Mouse (Mus musculus) testis, adult 2 months (tissue): ENCODE data around the gene Ryr3. TPM values are rescaled to one million over a fixed set of nuclear protein-coding genes. Genes with fewer than 3 reads are reported as not detected.

ENCODE experiments used
- H3K27ac ChIP-seq: fragments of 200-500 bp; 2 replicates; pipeline ENCODE4 v1.5.1; 2012; ENCODE audit warnings: low read depth, low read length; ENCODE audit not compliant: control insufficient read depth, insufficient read depth
- H3K27me3 ChIP-seq: fragments of 200-500 bp; 2 replicates; pipeline ENCODE4 v1.6.1; 2012; ENCODE audit warnings: mild to moderate bottlenecking, low read length, moderate library complexity; ENCODE audit not compliant: control insufficient read depth, insufficient read depth
- H3K36me3 ChIP-seq: fragments of 200-500 bp; 2 replicates; pipeline ENCODE4 v1.6.1; 2012; ENCODE audit warnings: mild to moderate bottlenecking, low read length; ENCODE audit not compliant: control insufficient read depth, insufficient read depth
- H3K4me1 ChIP-seq: fragments of 200-500 bp; 2 replicates; pipeline ENCODE4 v1.6.1; 2012; ENCODE audit warnings: low read length; ENCODE audit not compliant: control insufficient read depth, insufficient read depth
- H3K4me3 ChIP-seq: fragments of 200-500 bp; 2 replicates; pipeline ENCODE4 v1.5.1; 2012; ENCODE audit warnings: low read depth, mild to moderate bottlenecking, low read length, moderate library complexity, mixed read lengths; ENCODE audit not compliant: control insufficient read depth
- CTCF ChIP-seq: fragments of 200-500 bp; IDR thresholded peaks from 2 replicates; pipeline ENCODE4 v1.5.1; 2012; ENCODE audit warnings: low read depth, mild to moderate bottlenecking, inconsistent platforms, low read length, moderate library complexity; ENCODE audit not compliant: control insufficient read depth, insufficient read depth, insufficient replicate concordance
- POLR2A ChIP-seq: fragments of 200-500 bp; IDR thresholded peaks from 2 replicates; pipeline ENCODE4 v1.6.1; 2012; ENCODE audit warnings: low read depth, mild to moderate bottlenecking, inconsistent platforms, low read length, moderate library complexity; ENCODE audit not compliant: control insufficient read depth
- polyA plus RNA-seq: library from polyadenylated mRNA; depleted of rRNA; stranded (reverse); fragments of >200 nt; gene quantifications from 2 replicates; pipeline ENCODE4 v1.2.3, GENCODE M21; 2012

The Ryr3 gene
- polyA plus RNA-seq, 1 experiment: 2.6 TPM

DNA sequence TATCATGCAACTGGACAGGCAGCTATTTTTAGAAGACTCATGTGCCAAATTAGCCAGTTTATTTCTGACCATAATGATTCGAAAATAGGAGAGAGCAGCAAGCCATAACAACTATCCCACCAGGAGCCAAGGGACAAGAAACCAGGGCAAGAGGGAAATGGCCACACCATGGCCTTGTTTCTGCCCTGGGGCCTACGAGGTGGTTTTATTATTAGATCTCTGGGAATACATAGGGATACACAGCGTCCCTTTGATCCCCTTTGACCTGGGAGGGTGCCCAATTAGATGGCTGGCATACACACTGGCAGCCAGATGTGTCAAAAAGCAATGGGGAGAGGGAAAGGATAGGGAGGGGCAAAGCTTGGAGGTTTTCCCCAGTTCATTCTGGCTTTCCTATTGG lies 563.1 kb downstream of the Ryr3 start:
- no peaks in the 10 kb centered on the region for H3K27me3 ChIP-seq
- no peaks in the 10 kb centered on the region for H3K36me3 ChIP-seq
- H3K4me1 ChIP-seq: no peaks in the 10 kb centered on the region
- H3K4me3 ChIP-seq: no peak overlapping the region
- no peak for TF ChIP-seq CTCF
- no peak for TF ChIP-seq POLR2A
- H3K27ac ChIP-seq: no peak overlapping the region

DNA sequence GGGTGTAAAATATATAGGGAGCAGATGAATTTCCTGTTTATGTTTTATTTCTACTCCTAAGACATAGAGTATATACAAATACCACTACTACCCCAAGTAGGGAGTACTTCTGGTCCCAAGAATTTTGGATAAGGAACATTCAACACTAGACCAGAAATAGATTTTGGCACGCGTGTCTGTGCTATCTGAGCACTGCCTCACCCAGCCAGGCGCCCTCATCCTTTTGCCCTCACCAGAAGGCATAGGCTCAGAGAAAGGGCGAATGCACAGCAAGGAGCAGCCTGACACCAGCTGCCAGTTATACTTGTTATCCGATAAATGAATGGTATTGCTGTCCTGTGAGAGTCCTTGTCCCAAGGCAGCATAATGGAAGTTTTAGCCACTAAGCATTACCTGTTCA lies 579.7 kb downstream of the Ryr3 start:
- Histone ChIP-seq H3K4me3 (no peak overlapping the region), H3K36me3 (no peaks in the 10 kb centered on the region), H3K27me3 (no peaks in the 10 kb centered on the region), H3K4me1 (no peaks in the 10 kb centered on the region), H3K27ac (no peak overlapping the region)
- TF ChIP-seq POLR2A: no peak
- TF ChIP-seq CTCF: no peak

DNA sequence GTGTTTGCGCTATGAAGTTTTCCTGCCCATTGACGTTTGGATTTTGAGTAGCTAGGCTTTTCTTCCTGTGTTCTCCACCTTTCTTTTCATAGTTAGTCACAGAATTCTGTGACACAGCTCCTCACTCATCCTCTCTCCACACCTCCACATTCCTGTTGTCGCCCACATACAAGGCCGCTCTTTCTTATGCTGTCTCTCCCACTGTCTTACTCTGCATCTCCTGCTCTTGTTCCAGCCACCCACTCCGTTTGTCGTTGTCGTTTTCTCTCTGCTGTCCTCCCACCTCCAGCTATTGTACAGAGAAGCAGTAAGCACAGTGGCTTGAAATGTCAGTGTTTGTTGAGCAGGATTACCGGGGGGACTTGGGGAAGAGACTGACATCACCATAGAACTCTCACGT lies 584.4 kb downstream of the Ryr3 start:
- Histone ChIP-seq H3K36me3 (no peaks in the 10 kb centered on the region), H3K4me3 (no peak overlapping the region), H3K27me3 (no peaks in the 10 kb centered on the region), H3K4me1 (no peaks in the 10 kb centered on the region), H3K27ac (no peak overlapping the region)
- TF ChIP-seq POLR2A (no peak), CTCF (no peak)

DNA sequence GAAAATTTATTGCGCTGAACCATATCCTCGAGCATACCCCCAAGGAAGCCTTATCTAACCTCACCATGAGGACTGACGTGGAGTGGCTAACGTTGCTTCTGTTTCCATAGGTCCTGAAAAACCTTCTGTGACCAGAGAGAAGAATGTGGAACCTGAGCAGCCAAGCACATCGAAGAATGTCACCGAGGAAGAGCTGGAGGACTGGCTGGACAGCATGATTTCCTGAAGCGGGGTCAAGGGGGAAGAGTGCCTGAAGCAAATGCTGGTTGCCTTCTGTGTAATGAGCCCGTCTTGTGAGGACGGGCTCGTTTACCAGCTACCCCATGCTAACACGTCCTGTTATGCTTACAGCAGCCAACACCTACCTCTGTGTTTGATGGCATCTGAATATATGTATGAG lies 586.2 kb downstream of the Ryr3 start:
- TF ChIP-seq POLR2A (no peak), CTCF (no peak)
- no peak overlapping the region for H3K27ac ChIP-seq
- no peaks in the 10 kb centered on the region for H3K27me3 ChIP-seq
- no peaks in the 10 kb centered on the region for H3K4me1 ChIP-seq
- H3K4me3 ChIP-seq: no peak overlapping the region
- no peaks in the 10 kb centered on the region for H3K36me3 ChIP-seq

DNA sequence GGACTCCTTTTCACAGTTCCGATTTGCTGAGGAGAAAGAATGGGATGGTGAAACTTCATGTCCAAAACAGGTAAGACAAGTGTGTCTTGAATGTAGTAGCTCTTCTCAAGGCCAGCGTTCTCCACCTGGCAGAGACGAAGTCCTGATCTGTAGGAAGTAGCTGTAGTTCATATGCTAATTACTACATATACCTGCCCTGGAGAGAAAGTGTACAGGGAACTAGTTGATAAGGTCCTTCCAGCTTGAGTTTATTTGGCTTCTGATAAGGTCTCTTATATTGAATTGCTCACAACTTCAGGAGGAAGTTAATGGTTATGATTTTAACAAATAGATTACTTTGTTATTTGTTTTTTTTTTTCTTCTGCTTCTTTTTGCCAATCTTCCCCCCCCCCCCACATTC lies 591.7 kb downstream of the Ryr3 start:
- Histone ChIP-seq H3K27me3 (no peaks in the 10 kb centered on the region), H3K4me3 (no peak overlapping the region), H3K4me1 (peaks cover 3% of the 10 kb centered on the region; the same call in 1 of the 2 replicates), H3K27ac (no peak overlapping the region), H3K36me3 (no peaks in the 10 kb centered on the region)
- no peak for TF ChIP-seq CTCF
- TF ChIP-seq POLR2A: no peak

DNA sequence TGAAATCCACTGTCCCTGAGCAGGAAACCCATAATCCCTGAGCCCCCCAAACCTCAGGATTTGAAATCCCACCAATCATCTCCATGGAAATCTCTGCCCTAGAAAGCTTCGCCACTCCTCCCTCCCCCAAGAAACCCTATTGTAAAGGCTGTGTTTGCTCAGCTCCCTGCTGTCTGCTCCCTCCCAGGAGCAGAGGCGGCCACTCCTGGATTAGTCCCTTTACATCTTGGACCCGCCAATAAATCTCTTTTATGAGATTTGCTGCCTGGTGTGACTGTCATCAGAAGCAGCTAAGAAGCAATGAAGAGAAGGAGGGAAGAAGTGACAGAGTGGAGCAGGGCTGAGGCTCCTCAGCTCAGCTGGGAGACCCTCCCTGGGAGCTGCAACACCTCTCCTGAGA lies 599.7 kb downstream of the Ryr3 start:
- Histone ChIP-seq H3K36me3 (no peaks in the 10 kb centered on the region), H3K27ac (no peak overlapping the region), H3K4me1 (peaks cover 3% of the 10 kb centered on the region; the same call in 1 of the 2 replicates), H3K27me3 (no peaks in the 10 kb centered on the region), H3K4me3 (peak overlapping the region; percentile 84)
- no peak for TF ChIP-seq CTCF
- TF ChIP-seq POLR2A: no peak

DNA sequence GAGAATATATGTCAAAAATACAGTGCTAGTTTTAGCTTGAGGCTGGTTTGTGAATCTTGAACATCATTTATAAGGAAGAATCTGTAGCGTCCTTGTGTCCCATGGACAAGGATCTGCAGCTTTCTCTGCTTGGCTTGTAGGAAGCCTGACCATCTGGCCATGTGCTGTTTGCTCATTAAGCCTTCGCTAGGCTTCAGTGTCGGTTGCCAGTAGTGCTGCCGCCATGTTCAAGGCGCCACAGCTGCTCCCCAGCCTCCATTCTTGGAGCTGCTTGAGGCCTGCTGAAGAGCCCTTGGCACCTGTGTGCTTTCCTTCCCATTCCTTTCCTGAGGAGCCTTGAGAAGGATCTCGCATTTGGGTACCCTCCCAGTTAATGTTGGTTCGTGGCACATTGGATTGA lies 602.5 kb downstream of the Ryr3 start:
- H3K36me3 ChIP-seq: no peaks in the 10 kb centered on the region
- no peaks in the 10 kb centered on the region for H3K4me1 ChIP-seq
- no peak overlapping the region for H3K4me3 ChIP-seq
- no peaks in the 10 kb centered on the region for H3K27me3 ChIP-seq
- no peak for TF ChIP-seq POLR2A
- no peak for TF ChIP-seq CTCF
- H3K27ac ChIP-seq: no peak overlapping the region

DNA sequence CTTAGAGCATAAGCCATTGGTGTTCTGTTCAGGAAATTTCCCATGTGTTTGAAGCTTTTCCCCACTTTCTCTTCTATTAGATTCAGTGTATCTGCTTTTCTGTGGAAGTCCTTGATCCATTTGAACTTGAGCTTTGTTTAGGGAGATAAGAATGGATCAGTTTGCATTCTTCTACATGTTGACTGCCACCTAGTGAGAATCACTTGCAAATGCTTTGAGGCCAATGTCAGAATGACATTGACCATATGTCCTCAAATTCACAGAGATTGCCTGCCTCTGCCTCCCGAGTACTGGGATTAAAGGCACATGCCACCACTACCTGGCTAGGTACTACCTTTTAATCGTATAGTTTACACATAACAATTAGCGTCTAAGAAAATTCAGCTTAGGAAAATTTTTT lies 604.3 kb downstream of the Ryr3 start:
- H3K4me3 ChIP-seq: no peak overlapping the region
- no peak overlapping the region for H3K27ac ChIP-seq
- no peak for TF ChIP-seq CTCF
- TF ChIP-seq POLR2A: no peak
- H3K4me1 ChIP-seq: no peaks in the 10 kb centered on the region
- H3K27me3 ChIP-seq: no peaks in the 10 kb centered on the region
- H3K36me3 ChIP-seq: no peaks in the 10 kb centered on the region
